Mouse (Mus musculus) embryo, embryonic 11 days (tissue): ENCODE data around the gene Mpped2.

Source experiments
- DNase-seq: peaks from one replicate; pipeline ENCODE4 v3.0.0-alpha.2; 2015

Mpped2 gene

GRCm38 (mm10) chr2:106746905-106747304 is 53.8 kb downstream of the Mpped2 start:
- DNase-seq: no peak

- no peak for DNase-seq
Measured at GRCm38 (mm10) chr2:106747342-106747741, 54.3 kb downstream of the Mpped2 start.

- no peak for DNase-seq
Measured at GRCm38 (mm10) chr2:106750878-106751277, 57.8 kb downstream of the Mpped2 start.

GRCm38 (mm10) chr2:106753703-106754102 is 60.6 kb downstream of the Mpped2 start:
- DNase-seq: no peak

GRCm38 (mm10) chr2:106754696-106755095 is 61.6 kb downstream of the Mpped2 start:
- no peak for DNase-seq

GRCm38 (mm10) chr2:106756354-106757103 is 63.5 kb downstream of the Mpped2 start:
- DNase-seq: peak; percentile 58

- DNase-seq: no peak
Measured at GRCm38 (mm10) chr2:106762920-106763319, 69.9 kb downstream of the Mpped2 start.

GRCm38 (mm10) chr2:106769236-106769635 is 76.2 kb downstream of the Mpped2 start:
- no peak for DNase-seq

- no peak for DNase-seq
Measured at GRCm38 (mm10) chr2:106772643-106773042, 79.6 kb downstream of the Mpped2 start.

- DNase-seq: no peak
Measured at GRCm38 (mm10) chr2:106774251-106775196, 81.5 kb downstream of the Mpped2 start.

- no peak for DNase-seq
Measured at GRCm38 (mm10) chr2:106775994-106776393, 82.9 kb downstream of the Mpped2 start.

GRCm38 (mm10) chr2:106778861-106779516 is 85.9 kb downstream of the Mpped2 start:
- no peak for DNase-seq

GRCm38 (mm10) chr2:106781181-106782179 is 88.4 kb downstream of the Mpped2 start:
- no peak for DNase-seq

GRCm38 (mm10) chr2:106783311-106783710 is 90.2 kb downstream of the Mpped2 start:
- no peak for DNase-seq

- no peak for DNase-seq
Measured at GRCm38 (mm10) chr2:106788055-106788454, 95.0 kb downstream of the Mpped2 start.

GRCm38 (mm10) chr2:106788573-106788972 is 95.5 kb downstream of the Mpped2 start:
- DNase-seq: no peak

- DNase-seq: peak; percentile 63
Measured at GRCm38 (mm10) chr2:106789694-106790328, 96.7 kb downstream of the Mpped2 start.

GRCm38 (mm10) chr2:106790329-106790701 is 97.2 kb downstream of the Mpped2 start:
- no peak for DNase-seq

- DNase-seq: peak; percentile 83
Measured at GRCm38 (mm10) chr2:106796246-106796645, 103.2 kb downstream of the Mpped2 start.

- DNase-seq: no peak
Measured at GRCm38 (mm10) chr2:106797855-106798254, 104.8 kb downstream of the Mpped2 start.

- no peak for DNase-seq
Measured at GRCm38 (mm10) chr2:106798824-106799223, 105.8 kb downstream of the Mpped2 start.
